Mouse (Mus musculus): ENCODE measurements around the gene Vipas39. TPM values are rescaled to one million over a fixed set of nuclear protein-coding genes. Genes with fewer than 3 reads are reported as not detected.

Vipas39 gene
- polyA plus RNA-seq, 1 experiment from 2014 or later, result 57.8 TPM

DNA sequence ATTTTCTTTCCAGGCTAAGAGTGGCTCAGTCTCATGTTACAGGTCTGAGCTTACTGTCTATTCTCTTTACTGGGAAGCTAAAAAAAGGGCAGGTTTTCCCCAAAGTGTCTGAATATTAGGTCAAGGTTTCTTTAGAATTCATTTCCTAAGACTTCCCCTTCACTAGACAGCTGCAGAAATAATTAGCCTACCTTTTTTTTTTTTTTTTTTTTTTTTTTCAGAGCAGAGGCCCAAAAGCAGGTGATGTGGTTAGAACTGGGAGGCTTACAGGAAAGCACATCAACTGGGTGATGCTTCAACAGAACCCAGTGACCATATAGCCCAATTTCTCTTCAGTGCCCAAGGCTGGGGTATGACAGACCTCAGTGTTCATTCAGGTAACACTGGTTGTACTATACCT, 69.7 kb downstream of the Vipas39 start:
- Histone ChIP-seq H3K27me3 (ENCODE audit: control insufficient read depth, insufficient read depth, low read length) (no peaks in the 10 kb centered on the region), H3K27ac (replicated peaks; ENCODE audit: low read depth, low read length) (no peak overlapping the region), H3K4me3 (ENCODE audit: low read depth, low read length) (no peak overlapping the region), H3K4me2 (ENCODE audit: low read depth, severe bottlenecking) (no peak overlapping the region), H3K36me3 (ENCODE audit: control insufficient read depth, insufficient read depth, low read length) (no peaks in the 10 kb centered on the region), H3K9ac (ENCODE audit: low read length) (no peak overlapping the region), H3K4me1 (ENCODE audit: control insufficient read depth, insufficient read depth, low read length) (no peaks in the 10 kb centered on the region), H3K9me3 (ENCODE audit: control insufficient read depth, low read length) (no peaks in the 10 kb centered on the region)
- DNase-seq (ENCODE audit: low spot score), result no peak
- no peak for ATAC-seq (ENCODE audit: insufficient number of reproducible peaks, low FRiP score, low TSS enrichment, low read depth)

GRCm38 (mm10) chr12:87195069-87195468, 71.0 kb downstream of the Vipas39 start:
- Histone ChIP-seq H3K36me3 (ENCODE audit: control insufficient read depth, insufficient read depth, low read length) (no peaks in the 10 kb centered on the region), H3K27ac (replicated peaks; ENCODE audit: low read depth, low read length) (no peak overlapping the region), H3K27me3 (ENCODE audit: control insufficient read depth, insufficient read depth, low read length) (no peaks in the 10 kb centered on the region), H3K4me3 (ENCODE audit: low read depth, low read length) (no peak overlapping the region), H3K9me3 (ENCODE audit: control insufficient read depth, low read length) (no peaks in the 10 kb centered on the region), H3K4me1 (ENCODE audit: control insufficient read depth, insufficient read depth, low read length) (no peaks in the 10 kb centered on the region), H3K4me2 (ENCODE audit: low read depth, severe bottlenecking) (no peak overlapping the region), H3K9ac (ENCODE audit: low read length) (no peak overlapping the region)
- no peak for DNase-seq (ENCODE audit: low spot score)
- ATAC-seq (ENCODE audit: insufficient number of reproducible peaks, low FRiP score, low TSS enrichment, low read depth), result no peak
- 86% methylated on average over 1 of the region's 1 CpGs for WGBS

DNA sequence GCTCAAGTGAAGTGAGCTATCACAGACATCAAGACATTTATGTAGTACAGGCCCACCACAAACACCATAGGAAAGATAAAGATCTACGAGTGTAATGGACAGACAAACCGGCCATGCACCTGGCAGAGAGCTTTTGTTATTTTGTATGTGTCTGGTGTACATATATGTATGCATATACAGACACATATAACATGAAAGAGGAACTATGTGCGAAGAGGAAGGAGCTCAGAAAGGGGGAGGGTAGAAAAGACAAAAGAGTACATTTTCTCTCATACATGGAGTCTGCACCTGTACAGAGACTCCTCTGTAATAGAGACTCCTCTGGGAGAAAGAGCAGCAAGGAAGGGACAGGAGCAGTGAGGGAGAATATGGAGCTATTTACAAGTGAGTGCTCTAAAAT, 73.0 kb downstream of the Vipas39 start:
- H3K27ac ChIP-seq (replicated peaks; ENCODE audit: low read depth, low read length), result no peak overlapping the region
- H3K9me3 ChIP-seq (ENCODE audit: control insufficient read depth, low read length), result no peaks in the 10 kb centered on the region
- no peak overlapping the region for H3K4me3 ChIP-seq (ENCODE audit: low read depth, low read length)
- no peaks in the 10 kb centered on the region for H3K4me1 ChIP-seq (ENCODE audit: control insufficient read depth, insufficient read depth, low read length)
- no peaks in the 10 kb centered on the region for H3K36me3 ChIP-seq (ENCODE audit: control insufficient read depth, insufficient read depth, low read length)
- DNase-seq (ENCODE audit: low spot score) (no peak), ATAC-seq (ENCODE audit: insufficient number of reproducible peaks, low FRiP score, low TSS enrichment, low read depth) (no peak)
- 91% methylated on average over 3 of the region's 3 CpGs for WGBS
- no peak overlapping the region for H3K4me2 ChIP-seq (ENCODE audit: low read depth, severe bottlenecking)
- H3K27me3 ChIP-seq (ENCODE audit: control insufficient read depth, insufficient read depth, low read length), result no peaks in the 10 kb centered on the region
- H3K9ac ChIP-seq (ENCODE audit: low read length), result no peak overlapping the region

Small RNAs within 50 kb of the gene (microRNA-seq; reads per million reads assigned to microRNA genes)
- not detected for gene Gm47293

Other genes starting within 250 kb of the Vipas39 start
- 0.07 TPM in 1 of 2 replicates, not detected in the other for gene Tmem63c, start 244.9 kb downstream of the Vipas39 start, polyA plus RNA-seq (2014; fragmentation: Nextera tagmentation; extraction: Ambion mirVana)
- 0.12 and 0.18 TPM in 2 replicates for gene Ngb, start 163.7 kb downstream of the Vipas39 start, polyA plus RNA-seq (2014; fragmentation: Nextera tagmentation; extraction: Ambion mirVana)
- gene Gstz1, start 119.1 kb downstream of the Vipas39 start, polyA plus RNA-seq (2014; fragmentation: Nextera tagmentation; extraction: Ambion mirVana), result 36.6 and 38.0 TPM in 2 replicates
- 15.4 and 16.7 TPM in 2 replicates for gene Pomt2, start 118.3 kb downstream of the Vipas39 start, polyA plus RNA-seq (2014; fragmentation: Nextera tagmentation; extraction: Ambion mirVana)
- gene Samd15, start 66.5 kb downstream of the Vipas39 start, polyA plus RNA-seq (2014; fragmentation: Nextera tagmentation; extraction: Ambion mirVana), result 0.88 and 1.1 TPM in 2 replicates
- gene Tmed8, start 65.8 kb downstream of the Vipas39 start, polyA plus RNA-seq (2014; fragmentation: Nextera tagmentation; extraction: Ambion mirVana), result 3.0 and 3.2 TPM in 2 replicates
- 0.71 and 1.2 TPM in 2 replicates for gene Noxred1, start 27.5 kb downstream of the Vipas39 start, polyA plus RNA-seq (2014; fragmentation: Nextera tagmentation; extraction: Ambion mirVana)
- gene Ahsa1, start 223 bp upstream of the Vipas39 start, polyA plus RNA-seq (2014; fragmentation: Nextera tagmentation; extraction: Ambion mirVana), result 266 and 267 TPM in 2 replicates
- gene Ism2, start 33.4 kb upstream of the Vipas39 start, polyA plus RNA-seq (2014; fragmentation: Nextera tagmentation; extraction: Ambion mirVana), result 1.1 and 1.6 TPM in 2 replicates
- gene Sptlc2, start 122.1 kb upstream of the Vipas39 start, polyA plus RNA-seq (2014; fragmentation: Nextera tagmentation; extraction: Ambion mirVana), result 53.9 and 63.4 TPM in 2 replicates
- gene Slirp, start 177.6 kb upstream of the Vipas39 start, polyA plus RNA-seq (2014; fragmentation: Nextera tagmentation; extraction: Ambion mirVana), result 318 and 345 TPM in 2 replicates
- gene Alkbh1, start 177.8 kb upstream of the Vipas39 start, polyA plus RNA-seq (2014; fragmentation: Nextera tagmentation; extraction: Ambion mirVana), result 64.3 and 70.1 TPM in 2 replicates
- gene Snw1, start 206.0 kb upstream of the Vipas39 start, polyA plus RNA-seq (2014; fragmentation: Nextera tagmentation; extraction: Ambion mirVana), result 169 and 183 TPM in 2 replicates
- gene Gm5788, start 228.5 kb upstream of the Vipas39 start, polyA plus RNA-seq (2014; fragmentation: Nextera tagmentation; extraction: Ambion mirVana), result not detected in 2 replicates
- not detected in 2 replicates for gene Gm8300, start 248.1 kb upstream of the Vipas39 start, polyA plus RNA-seq (2014; fragmentation: Nextera tagmentation; extraction: Ambion mirVana)